ENCODE assay signal across 13 mouse cellular contexts in genomic region chr2:34481401-34481800, GRCm38 (mm10).
A peak's percentile ranks its signal among the peaks of the same experiment; 100 is the strongest.
DNase-seq lines count a peak whose midpoint lies in the region; ATAC-seq and TF ChIP-seq lines count a peak whose summit lies in the region.
"Had no signal": no experiment of that assay in that cellular context is flagged by ENCODE, and none has a peak within 500 bp of the region (broad histone marks: within the 10 kb centered on the region; RNA-seq: fewer than 3 reads in every experiment).

No protein-coding gene starts in this region.

- H3K4me1 ChIP-seq in kidney, adult 2 months (ENCODE audit: control insufficient read depth, insufficient read depth, low read length) = peaks cover 12% of the 10 kb centered on the region; the same call in 1 of the 2 replicates
- H3K4me1 ChIP-seq in hindbrain, embryonic 13.5 days (replicated peaks) = peaks cover 50% of the 10 kb centered on the region
- peaks cover 17% of the 10 kb centered on the region for H3K4me1 ChIP-seq in midbrain, embryonic 10.5 days
- H3K4me1 ChIP-seq in neural tube, embryonic 13.5 days (replicated peaks) = peaks cover 34% of the 10 kb centered on the region

- no peak for TF ChIP-seq POLR2A in kidney, adult 2 months (IDR thresholded peaks at IDR 0.05; ENCODE audit: low read depth, low read length)

- TF ChIP-seq CTCF in kidney, adult 2 months (conservative IDR thresholded peaks at IDR 0.05; ENCODE audit: insufficient read depth, insufficient read length, low read depth, low read length) = no peak

- 0 out of 2 replicates have a peak overlapping the region, but pooled peaks have one; percentile 0 for H3K9ac ChIP-seq in hindbrain, embryonic 13.5 days
- H3K9ac ChIP-seq in neural tube, embryonic 13.5 days = peak overlapping the region; percentile 14; the same call in 1 of the 2 replicates
- H3K9ac ChIP-seq: forebrain, embryonic 15.5 days had no signal

- no peak overlapping the region for H3K4me3 ChIP-seq in kidney, adult 2 months (ENCODE audit: insufficient read depth, low read depth, low read length)
- no peak overlapping the region for H3K4me3 ChIP-seq in hindbrain, embryonic 13.5 days
- H3K4me3 ChIP-seq in midbrain, embryonic 10.5 days = no peak overlapping the region
- no peak overlapping the region for H3K4me3 ChIP-seq in neural tube, embryonic 13.5 days
- H3K4me3 ChIP-seq: forebrain, embryonic 15.5 days had no signal

- ATAC-seq in hindbrain, embryonic 13.5 days (ENCODE audit: low FRiP score) = 0 out of 2 replicates have a peak, but pooled peaks have one; percentile 59
- peak; percentile 69 for ATAC-seq in neural tube, embryonic 13.5 days (ENCODE audit: low read depth)
- ATAC-seq: forebrain, embryonic 15.5 days had no signal

- H3K36me3 ChIP-seq in kidney, adult 2 months (ENCODE audit: control insufficient read depth, insufficient read depth, low read length) = no peaks in the 10 kb centered on the region
- no peaks in the 10 kb centered on the region for H3K36me3 ChIP-seq in hindbrain, embryonic 13.5 days
- no peaks in the 10 kb centered on the region for H3K36me3 ChIP-seq in midbrain, embryonic 10.5 days
- no peaks in the 10 kb centered on the region for H3K36me3 ChIP-seq in neural tube, embryonic 13.5 days
- H3K36me3 ChIP-seq: forebrain, embryonic 15.5 days had no signal

- no peaks in the 10 kb centered on the region for H3K9me3 ChIP-seq in hindbrain, embryonic 13.5 days
- H3K9me3 ChIP-seq in midbrain, embryonic 10.5 days (replicated peaks) = no peaks in the 10 kb centered on the region
- H3K9me3 ChIP-seq in neural tube, embryonic 13.5 days = no peaks in the 10 kb centered on the region
- H3K9me3 ChIP-seq: forebrain, embryonic 15.5 days had no signal

- WGBS in kidney, adult 2 months = 41% methylated on average over 4 of the region's 4 CpGs
- 25% methylated on average over 4 of the region's 4 CpGs for WGBS in hindbrain, embryonic 13.5 days
- 71% methylated on average over 4 of the region's 4 CpGs for WGBS in midbrain, embryonic 10.5 days
- 22% methylated on average over 4 of the region's 4 CpGs for WGBS in neural tube, embryonic 13.5 days

- no peaks in the 10 kb centered on the region for H3K27me3 ChIP-seq in kidney, adult 2 months (replicated peaks; ENCODE audit: control insufficient read depth, insufficient read depth, low read length)
- no peaks in the 10 kb centered on the region for H3K27me3 ChIP-seq in hindbrain, embryonic 13.5 days
- H3K27me3 ChIP-seq in midbrain, embryonic 10.5 days (ENCODE audit: low read depth, poor library complexity, severe bottlenecking) = no peaks in the 10 kb centered on the region
- no peaks in the 10 kb centered on the region for H3K27me3 ChIP-seq in neural tube, embryonic 13.5 days
- H3K27me3 ChIP-seq: forebrain, embryonic 15.5 days had no signal

- H3K27ac ChIP-seq in kidney, adult 2 months (ENCODE audit: insufficient read depth, low read depth, low read length) = no peak overlapping the region
- H3K27ac ChIP-seq in hindbrain, embryonic 13.5 days = peak overlapping the region; percentile 85
- H3K27ac ChIP-seq in midbrain, embryonic 10.5 days (replicated peaks) = peak overlapping the region; percentile 64
- H3K27ac ChIP-seq in neural tube, embryonic 13.5 days (replicated peaks) = peak overlapping the region; percentile 53
- H3K27ac ChIP-seq: forebrain, embryonic 15.5 days had no signal

- H3K4me2 ChIP-seq in hindbrain, embryonic 13.5 days = 0 out of 2 replicates have a peak overlapping the region, but pooled peaks have one; percentile 13
- H3K4me2 ChIP-seq in neural tube, embryonic 13.5 days = peak overlapping the region; percentile 11; the same call in 1 of the 2 replicates
- H3K4me2 ChIP-seq: forebrain, embryonic 15.5 days had no signal

- peak; percentile 45 for DNase-seq in kidney, adult 2 months
- no peak for DNase-seq in kidney, postnatal 10 days
- no peak for DNase-seq in midbrain, embryonic 10.5 days (ENCODE audit: low spot score)
- DNase-seq in gastrocnemius, postnatal 10 days = no peak
- DNase-seq in layer of hippocampus, postnatal 36 days = no peak
- DNase-seq: adrenal gland, adult 2 months; cerebellum, adult 11-12 months; heart, adult 18-20 months; lung, postnatal 14 days; right cerebral cortex, postnatal 25 days had no signal
